Mouse (Mus musculus) lung, postnatal 0 days (tissue): ENCODE data around the gene Sae1.
"Not testable (repeated sequence)": the region's sequence is repeated elsewhere in the genome, so short reads cannot be mapped to it uniquely, and the experiment has no call there.

Experiments used
- CTCF ChIP-seq: IDR thresholded peaks from 2 replicates; pipeline ENCODE4 v1.5.1; 2016; ENCODE audit warnings: antibody characterized with exemption, mild to moderate bottlenecking
- EP300 ChIP-seq: IDR thresholded peaks from 2 replicates; pipeline ENCODE4 v1.6.1; 2016; ENCODE audit warnings: antibody characterized with exemption, mild to moderate bottlenecking, control low read depth

DNA sequence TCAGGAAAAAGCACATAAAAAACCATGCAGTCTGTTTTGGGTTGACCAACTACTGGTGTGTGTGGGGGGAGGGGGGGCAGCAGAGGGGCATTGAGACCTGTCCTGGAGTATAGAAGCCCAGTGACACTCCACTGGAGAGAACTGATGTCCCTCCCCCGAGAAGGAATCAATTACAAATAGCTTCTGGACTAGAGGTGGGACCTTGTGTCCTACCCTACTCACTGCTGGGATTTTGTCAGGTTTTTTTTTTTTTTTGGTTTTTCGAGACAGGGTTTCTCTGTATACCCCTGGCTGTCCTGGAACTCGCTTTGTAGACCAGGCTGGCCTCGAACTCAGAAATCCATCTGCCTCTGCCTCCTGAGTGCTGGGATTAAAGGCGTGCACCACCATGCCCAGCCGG is 80.5 kb downstream of the Sae1 start:
- TF ChIP-seq EP300, CTCF: not testable (repeated sequence)
